Mouse (Mus musculus) erythroblast, embryonic 14.5 days (primary cell): ENCODE data around the gene Dazap1.

Experiments used
- GATA1 ChIP-seq: IDR thresholded peaks from 2 replicates; pipeline ENCODE4 v1.6.1; 2012; ENCODE audit warnings: low read length, inconsistent platforms, mixed read lengths
- TAL1 ChIP-seq: IDR thresholded peaks from 3 replicates; pipeline ENCODE4 v1.6.1; 2012; ENCODE audit warnings: low read length, inconsistent platforms, mixed read lengths

- TF ChIP-seq GATA1, result no peak
- TF ChIP-seq TAL1, result no peak
Measured at GRCm38 (mm10) chr10:80324120-80325037, 63.1 kb downstream of the Dazap1 start.
